Mouse (Mus musculus): ENCODE measurements around the gene Col16a1.

- no peak for TF ChIP-seq CTCF (IDR thresholded peaks at IDR 0.05; ENCODE audit: low read depth)
- no peak for TF ChIP-seq EP300 (IDR thresholded peaks at IDR 0.05; ENCODE audit: low read depth)
These were observed 81.3 kb downstream of the Col16a1 start for GRCm38 (mm10) chr4:130128907-130129306.
